Mouse (Mus musculus): Measurements from ENCODE around the gene Top1. TPM values are rescaled to one million over a fixed set of nuclear protein-coding genes. Genes with fewer than 3 reads are reported as not detected.
"Not testable (repeated sequence)": the region's sequence is repeated elsewhere in the genome, so short reads cannot be mapped to it uniquely, and the experiment has no call there.

The Top1 gene
- total RNA-seq, 2 experiments from 2014 or later = 75.2 to 78.7 TPM

DNA sequence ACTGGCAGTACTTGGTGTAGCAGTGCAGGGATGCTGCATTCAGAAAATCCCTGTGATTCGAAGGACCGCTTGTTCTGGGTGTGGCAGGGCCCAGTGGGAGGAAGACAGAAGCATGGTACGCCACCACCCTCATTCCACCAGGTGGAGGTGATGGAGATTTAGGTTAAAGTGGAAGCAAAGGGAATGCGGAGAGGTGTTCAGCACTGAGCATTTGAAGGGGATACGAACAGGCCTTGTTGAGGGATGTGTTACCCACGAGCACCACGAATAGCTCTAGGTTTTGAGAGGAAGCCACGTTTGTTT, 16.2 kb upstream of the Top1 start:
- DNase-seq (ENCODE audit: low spot score in 2 of 2) = no peak

GRCm38 (mm10) chr2:160630872-160631597, 14.7 kb upstream of the Top1 start:
- no peak for DNase-seq (ENCODE audit: low spot score in 2 of 2)

- no peak for DNase-seq (ENCODE audit: low spot score in 2 of 2)
These were observed 5.6 kb upstream of the Top1 start for GRCm38 (mm10) chr2:160639911-160640717.

DNA sequence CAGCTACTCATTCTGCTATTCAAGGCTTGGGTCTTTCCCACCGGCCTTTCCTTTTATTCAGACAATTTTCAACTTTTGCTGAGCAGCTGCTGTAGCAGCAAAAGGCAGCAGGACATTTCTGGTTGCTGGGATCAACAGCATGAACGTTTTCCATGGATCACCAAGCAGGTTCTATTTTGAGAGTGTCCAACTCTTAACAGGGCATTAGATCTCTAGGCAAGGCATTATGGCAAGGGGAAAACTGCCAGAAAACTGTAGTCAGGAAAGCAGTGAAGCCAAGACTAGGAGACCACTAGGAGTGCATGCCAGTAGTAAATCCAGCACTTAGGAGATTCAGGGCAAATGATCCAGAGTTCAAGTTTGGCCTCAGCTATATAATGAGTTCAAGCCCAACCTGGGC, 4.5 kb upstream of the Top1 start:
- no peak for DNase-seq (ENCODE audit: low spot score in 2 of 2)

DNA sequence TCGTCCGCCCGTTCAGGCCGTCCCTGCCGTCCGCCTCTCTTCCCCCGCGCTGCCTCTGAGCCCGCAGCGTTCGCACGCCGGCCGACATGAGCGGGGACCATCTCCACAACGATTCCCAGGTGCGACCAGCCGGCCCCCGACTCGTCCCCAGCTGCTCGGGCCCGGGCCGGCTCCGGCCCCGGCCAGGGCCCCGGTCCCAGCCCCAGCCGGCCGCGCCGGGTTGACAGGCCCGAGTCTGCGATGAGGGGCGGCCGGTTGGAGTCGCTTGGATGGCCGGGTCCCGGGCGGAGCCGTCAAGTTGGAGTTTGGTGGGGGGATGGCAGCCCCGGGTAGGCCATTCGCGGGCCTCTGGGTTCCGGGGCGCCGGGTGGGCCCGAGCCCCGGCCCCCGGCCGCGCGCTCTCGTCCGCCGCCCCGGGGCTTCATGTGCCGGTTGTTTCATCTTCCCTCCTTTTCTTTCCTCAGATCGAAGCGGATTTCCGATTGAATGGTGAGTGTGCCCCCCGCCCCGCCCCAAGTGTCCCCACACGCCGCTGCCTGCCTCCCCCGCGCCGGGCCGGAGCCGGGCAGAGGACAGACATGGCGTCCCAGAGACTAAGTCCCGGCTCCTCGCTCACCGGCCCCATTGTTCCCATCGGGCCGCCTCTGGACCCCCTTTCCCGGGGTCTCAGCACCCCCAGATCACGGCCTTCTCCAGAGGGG, 606 bp downstream of the Top1 start:
- DNase-seq (ENCODE audit: low spot score in 2 of 2) = peak; percentile 38 to 45

DNA sequence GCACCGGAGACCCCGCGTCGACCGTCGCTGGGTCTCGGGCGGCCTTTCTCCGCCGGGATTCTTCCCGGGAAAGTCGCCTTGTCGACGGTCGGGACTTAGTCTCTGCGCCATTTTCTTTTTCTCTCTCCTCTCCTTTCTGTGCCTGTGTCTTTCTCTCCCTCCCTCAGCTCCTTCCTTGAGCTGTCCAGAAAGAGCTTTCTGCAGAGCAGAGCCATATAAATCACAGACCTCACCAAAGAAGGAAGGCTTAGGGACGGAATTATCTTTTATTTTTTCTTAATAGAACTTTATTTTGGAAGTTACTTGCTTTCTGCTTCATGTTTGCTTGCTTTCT, 1.1 kb downstream of the Top1 start:
- no peak for DNase-seq (ENCODE audit: low spot score in 2 of 2)

- no peak for DNase-seq (ENCODE audit: low spot score in 2 of 2)
These were observed 2.4 kb downstream of the Top1 start for GRCm38 (mm10) chr2:160648097-160648496.

DNA sequence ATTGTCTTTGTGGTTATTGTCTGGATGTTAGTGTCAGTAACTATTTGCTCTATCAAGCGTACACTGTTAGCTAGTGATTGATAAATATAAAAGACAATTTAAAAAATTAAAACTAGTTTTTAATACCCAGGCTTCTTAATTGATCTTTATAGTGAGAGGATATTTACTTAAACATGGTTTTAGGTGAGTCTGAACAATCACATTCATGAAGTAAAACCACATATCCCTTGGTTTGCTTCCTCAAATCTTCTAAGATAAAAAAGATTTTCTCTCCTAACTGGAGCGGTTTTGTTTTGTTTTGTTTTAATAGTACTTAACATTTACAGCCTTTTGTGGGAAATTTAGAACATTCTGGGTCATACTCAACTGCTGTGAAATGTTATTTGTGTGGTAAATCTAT, 3.4 kb downstream of the Top1 start:
- no peak for DNase-seq (ENCODE audit: low spot score in 2 of 2)

GRCm38 (mm10) chr2:160651165-160651564, 5.5 kb downstream of the Top1 start:
- DNase-seq (ENCODE audit: low spot score in 2 of 2) = no peak

GRCm38 (mm10) chr2:160653218-160653617, 7.5 kb downstream of the Top1 start:
- DNase-seq (ENCODE audit: low spot score in 2 of 2) = no peak

- no peak for DNase-seq (ENCODE audit: low spot score in 2 of 2)
These were observed 9.9 kb downstream of the Top1 start for GRCm38 (mm10) chr2:160655561-160655960.

GRCm38 (mm10) chr2:160656234-160656633, 10.5 kb downstream of the Top1 start:
- no peak for DNase-seq (ENCODE audit: low spot score in 2 of 2)

- DNase-seq (ENCODE audit: low spot score in 2 of 2) = no peak
These were observed 12.2 kb downstream of the Top1 start for GRCm38 (mm10) chr2:160657801-160658442.

- no peak for DNase-seq (ENCODE audit: low spot score in 2 of 2)
These were observed 13.1 kb downstream of the Top1 start for GRCm38 (mm10) chr2:160658811-160659210.

DNA sequence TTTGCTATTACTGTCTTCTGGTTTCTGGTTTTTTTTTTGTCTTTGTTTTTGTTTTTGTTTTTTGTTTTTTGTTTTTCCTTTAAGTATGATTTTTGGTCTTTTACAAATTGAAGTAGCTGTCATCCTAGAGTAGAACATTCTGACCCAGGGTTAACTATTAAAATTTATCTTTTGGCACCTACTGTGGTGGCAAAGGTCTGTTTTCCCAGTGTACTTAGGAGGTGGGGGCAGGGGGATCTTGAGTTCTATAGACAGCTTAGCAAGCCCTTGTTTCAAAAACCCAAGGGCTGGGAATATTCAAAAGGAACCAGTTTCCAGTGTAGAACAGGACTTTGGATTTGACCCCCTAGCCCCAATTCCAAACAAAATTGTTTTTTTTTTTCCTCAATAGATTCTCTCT, 18.7 kb downstream of the Top1 start:
- DNase-seq (ENCODE audit: low spot score in 2 of 2) = no peak

- DNase-seq (ENCODE audit: low spot score in 2 of 2) = not testable (repeated sequence)
These were observed 19.3 kb downstream of the Top1 start for GRCm38 (mm10) chr2:160664986-160665385.

DNA sequence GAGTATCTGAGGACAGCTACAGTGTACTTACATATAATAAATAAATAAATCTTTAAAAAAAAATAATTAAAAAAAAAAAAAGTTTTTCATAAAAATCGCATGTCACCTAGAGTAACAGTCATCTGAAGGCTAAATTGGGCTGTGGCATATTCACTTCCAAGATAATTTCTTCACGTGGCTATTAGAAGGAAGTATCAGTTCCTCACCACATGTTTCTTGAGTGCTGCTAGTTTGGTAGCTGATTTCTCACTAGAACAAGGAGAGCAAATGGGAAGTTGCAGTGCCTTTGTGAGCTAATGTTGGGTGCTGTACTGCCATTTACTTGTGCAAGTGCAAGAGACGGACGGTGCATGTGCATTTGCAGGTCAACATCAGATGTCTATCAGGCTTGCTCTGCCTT, 21.6 kb downstream of the Top1 start:
- no peak for DNase-seq (ENCODE audit: low spot score in 2 of 2)

- DNase-seq (ENCODE audit: low spot score in 2 of 2) = no peak
These were observed 54.6 kb downstream of the Top1 start for GRCm38 (mm10) chr2:160700271-160700670.

DNA sequence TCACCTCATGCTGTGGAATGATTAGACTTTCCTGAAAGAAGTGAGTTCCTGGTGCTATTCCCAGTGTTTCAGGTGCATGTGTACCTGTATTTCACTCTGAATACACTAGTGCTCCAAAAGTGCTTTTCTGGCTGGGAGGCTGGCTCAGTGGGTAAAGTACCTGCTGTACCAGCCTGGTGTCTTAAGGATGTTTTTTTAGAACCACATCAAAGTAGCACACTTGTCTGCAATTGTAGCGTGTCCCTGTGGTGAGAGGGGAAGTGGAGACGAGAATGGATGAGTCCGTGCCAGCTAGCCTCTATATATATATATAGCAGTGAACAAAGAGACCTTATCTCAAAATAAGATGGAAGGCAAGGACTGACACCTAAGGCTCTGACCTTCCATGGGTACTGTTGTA, 55.9 kb downstream of the Top1 start:
- no peak for DNase-seq (ENCODE audit: low spot score in 2 of 2)

GRCm38 (mm10) chr2:160702824-160703223, 57.1 kb downstream of the Top1 start:
- no peak for DNase-seq (ENCODE audit: low spot score in 2 of 2)

DNA sequence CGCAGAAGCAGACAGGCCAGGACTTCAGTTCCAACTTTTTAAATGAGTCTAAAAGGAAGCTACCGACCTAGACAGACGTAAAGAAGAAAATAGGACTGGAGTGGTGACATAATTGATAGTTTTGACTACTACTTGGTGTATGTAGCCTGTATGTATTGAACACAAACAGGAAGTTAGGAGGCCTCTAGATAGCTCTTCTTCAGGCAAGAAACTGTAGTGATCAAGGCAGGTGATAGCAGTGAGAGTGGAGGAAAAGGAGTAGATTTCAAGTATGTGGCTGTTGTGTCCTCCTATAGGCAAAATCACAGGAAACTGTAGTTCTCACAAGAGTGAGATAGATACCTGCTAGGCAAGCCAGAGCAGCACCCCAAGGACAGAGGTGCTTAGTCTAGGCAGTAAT, 62.0 kb downstream of the Top1 start:
- DNase-seq (ENCODE audit: low spot score in 2 of 2) = no peak
